Mouse (Mus musculus): ENCODE measurements around the gene Ccdc77. TPM values are rescaled to one million over a fixed set of nuclear protein-coding genes. Genes with fewer than 3 reads are reported as not detected.

Ccdc77 gene
- polyA plus RNA-seq, 2 experiments, result 17.2 to 20.8 TPM

GRCm38 (mm10) chr6:120294785-120295133 is 69.4 kb downstream of the Ccdc77 start:
- WGBS, result under 1% methylated on average over 16 of the region's 16 CpGs

GRCm38 (mm10) chr6:120294056-120294784 is 70.0 kb downstream of the Ccdc77 start, which contains the start of the genes D330020A13Rik and B4galnt3:
D330020A13Rik (plus strand) TSS chr6:120294364.
B4galnt3 (minus strand) TSS chr6:120294559.
- ATAC-seq (ENCODE audit: low FRiP score, low read depth) (peak; percentile 77), DNase-seq (ENCODE audit: low spot score) (peak; percentile 37)
- Histone ChIP-seq H3K9ac (ENCODE audit: low read depth, low read length, severe bottlenecking) (peak within 1 kb of the TSS; percentile 68), H3K4me3 (replicated peaks; ENCODE audit: low read length) (peak within 1 kb of the TSS; percentile 64), H3K9me3 (ENCODE audit: control insufficient read depth, low read length) (no peaks in the 10 kb centered on the region), H3K4me2 (replicated peaks; ENCODE audit: low read depth, low read length, severe bottlenecking) (peak within 1 kb of the TSS; percentile 96), H3K4me1 (ENCODE audit: control insufficient read depth, insufficient read depth, low read length) (peaks cover 5% of the 10 kb centered on the region; the same call in 1 of the 2 replicates), H3K27me3 (ENCODE audit: control insufficient read depth, insufficient read depth, low read length) (peaks cover 12% of the 10 kb centered on the region; the same call in 1 of the 2 replicates), H3K27ac (replicated peaks; ENCODE audit: low read depth, low read length) (no peak within 1 kb of the TSS), H3K36me3 (ENCODE audit: control insufficient read depth, insufficient read depth, low read length) (no peaks in the 10 kb centered on the region)
- no peak for TF ChIP-seq POLR2A (IDR thresholded peaks at IDR 0.05; ENCODE audit: borderline replicate concordance, extremely low read depth, insufficient read depth, insufficient read length)
- under 1% methylated on average over 44 of the region's 79 CpGs for WGBS

More at GRCm38 (mm10) chr6:120294785-120295133, 69.4 kb downstream of the Ccdc77 start:
- H3K4me1 ChIP-seq (ENCODE audit: control insufficient read depth, insufficient read depth, low read length), result peaks cover 5% of the 10 kb centered on the region; the same call in 1 of the 2 replicates
- peak overlapping the region; percentile 68 for H3K9ac ChIP-seq (ENCODE audit: low read depth, low read length, severe bottlenecking)
- no peak for TF ChIP-seq POLR2A (IDR thresholded peaks at IDR 0.05; ENCODE audit: borderline replicate concordance, extremely low read depth, insufficient read depth, insufficient read length)
- H3K9me3 ChIP-seq (ENCODE audit: control insufficient read depth, low read length), result no peaks in the 10 kb centered on the region
- no peak for DNase-seq (ENCODE audit: low spot score)
- no peaks in the 10 kb centered on the region for H3K36me3 ChIP-seq (ENCODE audit: control insufficient read depth, insufficient read depth, low read length)
- H3K27ac ChIP-seq (replicated peaks; ENCODE audit: low read depth, low read length), result no peak overlapping the region
- ATAC-seq (ENCODE audit: low FRiP score, low read depth), result peak; percentile 17; the same call in 1 of the 2 replicates
- peak overlapping the region; percentile 64 for H3K4me3 ChIP-seq (replicated peaks; ENCODE audit: low read length)
- H3K4me2 ChIP-seq (replicated peaks; ENCODE audit: low read depth, low read length, severe bottlenecking), result peak overlapping the region; percentile 96
- H3K27me3 ChIP-seq (ENCODE audit: control insufficient read depth, insufficient read depth, low read length), result peaks cover 12% of the 10 kb centered on the region; the same call in 1 of the 2 replicates

- no peak overlapping the region for H3K4me3 ChIP-seq (replicated peaks; ENCODE audit: low read length)
- no peak for DNase-seq (ENCODE audit: low spot score)
- ATAC-seq (ENCODE audit: low FRiP score, low read depth), result no peak
- no peak overlapping the region for H3K4me2 ChIP-seq (replicated peaks; ENCODE audit: low read depth, low read length, severe bottlenecking)
- H3K4me1 ChIP-seq (ENCODE audit: control insufficient read depth, insufficient read depth, low read length), result peaks cover 5% of the 10 kb centered on the region; the same call in 1 of the 2 replicates
- no peak overlapping the region for H3K27ac ChIP-seq (replicated peaks; ENCODE audit: low read depth, low read length)
- 93% methylated on average over 7 of the region's 7 CpGs for WGBS
- no peaks in the 10 kb centered on the region for H3K9me3 ChIP-seq (ENCODE audit: control insufficient read depth, low read length)
- H3K9ac ChIP-seq (ENCODE audit: low read depth, low read length, severe bottlenecking), result no peak overlapping the region
- no peak for TF ChIP-seq POLR2A (IDR thresholded peaks at IDR 0.05; ENCODE audit: borderline replicate concordance, extremely low read depth, insufficient read depth, insufficient read length)
- H3K36me3 ChIP-seq (ENCODE audit: control insufficient read depth, insufficient read depth, low read length), result no peaks in the 10 kb centered on the region
- H3K27me3 ChIP-seq (ENCODE audit: control insufficient read depth, insufficient read depth, low read length), result peaks cover 12% of the 10 kb centered on the region; the same call in 1 of the 2 replicates
These were observed 72.7 kb downstream of the Ccdc77 start for GRCm38 (mm10) chr6:120291396-120292009.

GRCm38 (mm10) chr6:120289430-120289829 is 74.7 kb downstream of the Ccdc77 start:
- Histone ChIP-seq H3K4me1 (ENCODE audit: control insufficient read depth, insufficient read depth, low read length) (no peaks in the 10 kb centered on the region), H3K9me3 (ENCODE audit: control insufficient read depth, low read length) (no peaks in the 10 kb centered on the region), H3K4me2 (replicated peaks; ENCODE audit: low read depth, low read length, severe bottlenecking) (no peak overlapping the region), H3K36me3 (ENCODE audit: control insufficient read depth, insufficient read depth, low read length) (no peaks in the 10 kb centered on the region), H3K27ac (replicated peaks; ENCODE audit: low read depth, low read length) (no peak overlapping the region), H3K27me3 (ENCODE audit: control insufficient read depth, insufficient read depth, low read length) (peaks cover 9% of the 10 kb centered on the region; the same call in 1 of the 2 replicates), H3K9ac (ENCODE audit: low read depth, low read length, severe bottlenecking) (no peak overlapping the region), H3K4me3 (replicated peaks; ENCODE audit: low read length) (no peak overlapping the region)
- TF ChIP-seq POLR2A (IDR thresholded peaks at IDR 0.05; ENCODE audit: borderline replicate concordance, extremely low read depth, insufficient read depth, insufficient read length), result no peak
- DNase-seq (ENCODE audit: low spot score), result no peak
- ATAC-seq (ENCODE audit: low FRiP score, low read depth), result no peak
- WGBS, result 82% methylated on average over 4 of the region's 4 CpGs

- no peak overlapping the region for H3K9ac ChIP-seq (ENCODE audit: low read depth, low read length, severe bottlenecking)
- H3K4me3 ChIP-seq (replicated peaks; ENCODE audit: low read length), result no peak overlapping the region
- DNase-seq (ENCODE audit: low spot score), result no peak
- H3K36me3 ChIP-seq (ENCODE audit: control insufficient read depth, insufficient read depth, low read length), result no peaks in the 10 kb centered on the region
- 44% methylated on average over 7 of the region's 7 CpGs for WGBS
- no peaks in the 10 kb centered on the region for H3K9me3 ChIP-seq (ENCODE audit: control insufficient read depth, low read length)
- no peak overlapping the region for H3K4me2 ChIP-seq (replicated peaks; ENCODE audit: low read depth, low read length, severe bottlenecking)
- peaks cover 7% of the 10 kb centered on the region; the same call in 1 of the 2 replicates for H3K27me3 ChIP-seq (ENCODE audit: control insufficient read depth, insufficient read depth, low read length)
- ATAC-seq (ENCODE audit: low FRiP score, low read depth), result no peak
- H3K4me1 ChIP-seq (ENCODE audit: control insufficient read depth, insufficient read depth, low read length), result no peaks in the 10 kb centered on the region
- no peak overlapping the region for H3K27ac ChIP-seq (replicated peaks; ENCODE audit: low read depth, low read length)
- no peak for TF ChIP-seq POLR2A (IDR thresholded peaks at IDR 0.05; ENCODE audit: borderline replicate concordance, extremely low read depth, insufficient read depth, insufficient read length)
These were observed 75.6 kb downstream of the Ccdc77 start for GRCm38 (mm10) chr6:120288541-120288940.
